Mouse (Mus musculus): ENCODE data around the gene Tmem63c.

Gene Tmem63c

GRCm38 (mm10) chr12:87021040-87021439, at the start of gene Tmem63c:
TSS of gene Tmem63c (plus strand) at chr12:87021340.
- no peaks in the 10 kb centered on the region; the same call in 1 of the 2 replicates for H3K27me3 ChIP-seq (ENCODE audit: control insufficient read depth, insufficient read depth, low read length, poor library complexity, severe bottlenecking)
- DNase-seq (ENCODE audit: low read depth, low spot score): no peak
- H3K36me3 ChIP-seq (ENCODE audit: control insufficient read depth, insufficient read depth, low read length, poor library complexity, severe bottlenecking): no peaks in the 10 kb centered on the region

- no peaks in the 10 kb centered on the region for H3K27me3 ChIP-seq (ENCODE audit: control insufficient read depth, insufficient read depth, low read length, poor library complexity, severe bottlenecking)
- H3K36me3 ChIP-seq (ENCODE audit: control insufficient read depth, insufficient read depth, low read length, poor library complexity, severe bottlenecking): no peaks in the 10 kb centered on the region; the same call in 1 of the 2 replicates
- DNase-seq (ENCODE audit: low read depth, low spot score): no peak
Observed at GRCm38 (mm10) chr12:86973216-86973615, 47.9 kb upstream of the Tmem63c start.

GRCm38 (mm10) chr12:86973706-86974105, 47.4 kb upstream of the Tmem63c start:
- DNase-seq (ENCODE audit: low read depth, low spot score): no peak
- Histone ChIP-seq H3K27me3 (ENCODE audit: control insufficient read depth, insufficient read depth, low read length, poor library complexity, severe bottlenecking) (no peaks in the 10 kb centered on the region), H3K36me3 (ENCODE audit: control insufficient read depth, insufficient read depth, low read length, poor library complexity, severe bottlenecking) (no peaks in the 10 kb centered on the region; the same call in 1 of the 2 replicates)

DNA sequence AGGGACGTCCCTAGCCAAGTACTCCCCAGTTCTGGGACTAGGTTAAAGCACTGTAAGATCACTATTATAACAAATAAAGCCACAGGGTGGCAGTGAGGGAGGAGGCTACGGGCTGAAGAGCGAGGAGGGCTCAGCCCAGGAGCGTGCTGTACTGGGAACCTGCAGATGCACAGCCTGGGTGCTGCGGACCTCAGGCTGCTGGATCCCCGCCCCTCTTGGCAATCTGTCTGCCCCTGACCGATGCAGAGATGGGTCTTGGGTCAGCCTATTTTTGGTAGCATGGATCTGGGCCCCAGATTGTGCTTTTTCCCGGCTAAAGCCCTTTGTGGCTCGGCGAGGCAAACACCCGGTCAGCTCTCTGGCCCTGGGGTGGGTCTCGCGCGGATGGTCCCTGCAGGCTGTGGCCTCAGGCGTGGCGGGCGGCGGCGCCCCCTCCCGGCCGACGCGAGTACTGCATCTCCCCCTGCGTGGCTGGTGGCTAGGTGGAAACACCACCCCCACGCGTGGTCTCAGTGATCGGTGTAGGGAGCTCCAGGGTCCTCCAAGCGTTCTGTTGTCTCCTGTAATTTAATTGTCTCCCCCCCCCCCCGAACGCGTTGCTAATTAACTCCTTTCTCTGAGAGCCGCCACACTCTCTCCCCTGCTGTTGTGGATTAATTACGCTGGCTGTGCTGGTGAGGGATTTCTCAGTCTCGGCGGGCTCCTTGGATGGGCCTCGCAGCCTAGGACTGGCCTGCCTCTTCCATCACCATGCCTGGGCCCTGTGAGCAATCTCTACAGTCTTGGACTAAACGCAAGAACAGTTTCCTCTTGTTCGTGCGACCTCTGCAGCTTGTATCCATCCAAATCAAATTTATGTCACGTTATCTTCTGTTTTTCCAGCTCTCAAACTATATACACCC, 46.5 kb upstream of the Tmem63c start:
- Histone ChIP-seq H3K27me3 (ENCODE audit: control insufficient read depth, insufficient read depth, low read length, poor library complexity, severe bottlenecking) (no peaks in the 10 kb centered on the region), H3K36me3 (ENCODE audit: control insufficient read depth, insufficient read depth, low read length, poor library complexity, severe bottlenecking) (no peaks in the 10 kb centered on the region; the same call in 1 of the 2 replicates)
- peak; percentile 66 for DNase-seq (ENCODE audit: low read depth, low spot score)

GRCm38 (mm10) chr12:86975761-86976160, 45.4 kb upstream of the Tmem63c start:
- no peak for DNase-seq (ENCODE audit: low read depth, low spot score)
- H3K36me3 ChIP-seq (ENCODE audit: control insufficient read depth, insufficient read depth, low read length, poor library complexity, severe bottlenecking): no peaks in the 10 kb centered on the region; the same call in 1 of the 2 replicates
- H3K27me3 ChIP-seq (ENCODE audit: control insufficient read depth, insufficient read depth, low read length, poor library complexity, severe bottlenecking): no peaks in the 10 kb centered on the region

DNA sequence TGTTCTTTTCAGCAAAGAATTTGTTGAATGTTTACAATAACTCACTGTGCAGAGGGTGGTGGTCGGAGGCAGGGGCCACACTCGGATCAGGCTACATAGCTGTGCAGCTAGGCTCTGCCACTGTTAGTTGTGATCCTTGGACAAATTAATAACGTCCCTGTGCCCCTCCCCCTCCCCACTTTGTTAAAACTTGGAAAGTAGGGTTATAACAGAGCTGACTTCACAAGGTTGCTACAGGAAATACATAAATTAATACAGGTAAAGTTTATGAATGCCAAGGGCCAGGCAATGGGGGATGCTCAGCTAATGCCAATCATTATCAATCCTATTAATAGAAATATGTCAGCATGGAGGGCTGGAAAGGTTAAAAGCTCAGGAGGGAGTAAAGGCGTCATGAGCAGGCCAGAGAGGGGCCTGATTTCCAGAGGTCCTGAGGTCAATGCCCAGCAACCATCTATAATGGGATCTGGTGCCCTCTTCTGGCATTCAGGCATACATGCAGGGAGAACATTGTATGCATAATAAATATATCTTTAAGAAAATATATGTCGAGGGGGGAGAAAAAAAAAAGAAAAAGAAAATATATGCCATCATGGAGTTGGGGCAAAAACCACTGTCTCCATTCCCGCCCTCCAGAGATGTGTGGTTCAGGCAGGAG, 44.5 kb upstream of the Tmem63c start:
- no peaks in the 10 kb centered on the region; the same call in 1 of the 2 replicates for H3K36me3 ChIP-seq (ENCODE audit: control insufficient read depth, insufficient read depth, low read length, poor library complexity, severe bottlenecking)
- H3K27me3 ChIP-seq (ENCODE audit: control insufficient read depth, insufficient read depth, low read length, poor library complexity, severe bottlenecking): no peaks in the 10 kb centered on the region
- peak; percentile 19 for DNase-seq (ENCODE audit: low read depth, low spot score)

GRCm38 (mm10) chr12:86977833-86978232, 43.3 kb upstream of the Tmem63c start:
- no peak for DNase-seq (ENCODE audit: low read depth, low spot score)
- no peaks in the 10 kb centered on the region; the same call in 1 of the 2 replicates for H3K36me3 ChIP-seq (ENCODE audit: control insufficient read depth, insufficient read depth, low read length, poor library complexity, severe bottlenecking)
- H3K27me3 ChIP-seq (ENCODE audit: control insufficient read depth, insufficient read depth, low read length, poor library complexity, severe bottlenecking): no peaks in the 10 kb centered on the region

DNA sequence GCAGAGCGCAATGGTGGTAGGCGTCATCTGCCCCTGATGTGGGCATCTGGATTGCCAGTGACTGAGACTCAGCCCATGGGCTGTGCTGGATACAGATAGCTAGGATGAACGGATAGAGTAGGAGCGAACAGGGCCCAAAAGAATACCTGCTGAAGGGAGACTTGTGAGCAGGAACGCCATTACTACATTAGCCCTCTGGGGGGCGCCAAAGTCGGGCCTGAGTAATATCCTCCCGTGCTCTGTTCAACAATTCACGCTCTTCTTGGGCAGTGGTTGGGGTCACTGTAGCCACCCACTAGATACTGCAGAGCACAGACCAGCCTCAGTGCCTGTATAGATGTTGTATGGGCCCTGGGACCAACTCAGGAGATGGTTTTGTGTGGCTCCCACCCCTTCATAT, 40.0 kb upstream of the Tmem63c start:
- H3K27me3 ChIP-seq (ENCODE audit: control insufficient read depth, insufficient read depth, low read length, poor library complexity, severe bottlenecking): no peaks in the 10 kb centered on the region
- DNase-seq (ENCODE audit: low read depth, low spot score): peak; percentile 18
- H3K36me3 ChIP-seq (ENCODE audit: control insufficient read depth, insufficient read depth, low read length, poor library complexity, severe bottlenecking): no peaks in the 10 kb centered on the region; the same call in 1 of the 2 replicates

DNA sequence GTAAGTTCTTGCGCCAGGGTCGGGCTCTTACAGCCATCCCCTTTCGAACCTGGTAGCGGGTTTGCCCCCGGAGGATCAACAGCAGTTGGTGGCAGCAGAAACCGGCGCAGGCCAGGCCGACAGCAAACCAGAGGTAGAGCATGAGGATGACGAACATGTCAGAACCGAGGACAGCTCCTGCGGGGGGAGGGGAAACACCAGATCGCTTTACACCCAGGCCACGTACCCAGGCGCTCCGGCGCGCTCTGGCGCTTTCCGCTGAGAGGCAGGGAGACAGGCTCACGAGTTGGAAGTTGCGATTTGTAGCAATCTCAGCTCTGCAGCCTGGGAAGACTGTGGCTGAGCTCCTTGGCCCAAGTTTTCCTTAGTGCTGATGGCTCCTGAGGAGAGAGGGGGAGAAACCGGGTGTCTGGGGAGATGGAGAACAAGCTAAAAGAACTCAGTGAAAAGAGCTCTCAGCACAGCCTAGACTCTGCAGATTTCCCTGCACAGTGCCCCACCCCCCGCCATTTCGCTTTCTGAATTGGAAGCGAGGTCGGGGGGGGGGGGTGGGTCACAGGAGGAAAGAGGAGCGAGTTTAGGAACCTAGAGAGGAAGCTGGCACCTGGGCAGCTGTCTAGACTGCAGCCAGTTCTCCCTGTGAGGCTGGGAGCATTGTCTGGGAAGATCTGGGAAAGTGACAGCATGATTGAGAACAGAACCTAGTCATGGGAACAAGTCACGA, 37.5 kb upstream of the Tmem63c start:
- Histone ChIP-seq H3K27me3 (ENCODE audit: control insufficient read depth, insufficient read depth, low read length, poor library complexity, severe bottlenecking) (no peaks in the 10 kb centered on the region), H3K36me3 (ENCODE audit: control insufficient read depth, insufficient read depth, low read length, poor library complexity, severe bottlenecking) (no peaks in the 10 kb centered on the region)
- DNase-seq (ENCODE audit: low read depth, low spot score): peak; percentile 49

DNA sequence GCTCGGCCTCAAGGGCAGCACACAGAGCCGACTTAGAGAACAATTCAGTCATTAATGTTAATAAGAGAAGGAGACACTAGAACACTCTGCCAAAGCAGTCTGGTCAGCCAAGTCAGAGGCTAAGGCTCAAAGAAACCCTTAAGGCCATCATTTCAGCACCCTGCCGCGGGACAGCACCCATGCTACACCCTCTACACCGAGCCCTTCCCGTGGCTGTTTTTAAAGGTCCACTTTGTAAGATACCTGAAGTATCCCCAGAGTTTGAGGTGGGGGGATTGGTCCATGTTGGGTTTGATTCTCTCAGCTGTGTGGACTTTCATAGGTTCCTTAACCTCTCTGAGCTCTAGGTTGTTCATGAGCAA, 37.0 kb upstream of the Tmem63c start:
- Histone ChIP-seq H3K36me3 (ENCODE audit: control insufficient read depth, insufficient read depth, low read length, poor library complexity, severe bottlenecking) (no peaks in the 10 kb centered on the region), H3K27me3 (ENCODE audit: control insufficient read depth, insufficient read depth, low read length, poor library complexity, severe bottlenecking) (no peaks in the 10 kb centered on the region)
- peak; percentile 24 for DNase-seq (ENCODE audit: low read depth, low spot score)

DNA sequence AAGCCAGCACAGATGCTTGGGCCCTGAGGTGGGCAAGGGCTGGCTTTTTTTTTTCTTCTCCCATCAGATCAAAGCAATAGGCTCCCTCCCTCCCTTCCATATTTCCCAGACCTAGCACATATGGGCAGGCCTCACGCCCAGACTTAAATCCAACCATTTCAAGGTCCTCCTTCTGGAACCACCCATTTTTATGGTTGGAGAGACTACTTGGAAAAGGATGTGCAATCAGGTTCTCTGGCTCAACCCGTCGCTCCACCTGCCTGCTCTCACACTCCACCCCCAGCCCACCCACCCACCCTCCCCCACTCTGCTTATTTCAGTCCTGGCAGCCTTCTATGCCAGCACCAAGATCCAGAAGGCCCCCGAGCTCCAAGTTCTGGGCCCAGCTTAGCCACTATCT, 34.6 kb upstream of the Tmem63c start:
- no peak for DNase-seq (ENCODE audit: low read depth, low spot score)
- no peaks in the 10 kb centered on the region for H3K36me3 ChIP-seq (ENCODE audit: control insufficient read depth, insufficient read depth, low read length, poor library complexity, severe bottlenecking)
- no peaks in the 10 kb centered on the region for H3K27me3 ChIP-seq (ENCODE audit: control insufficient read depth, insufficient read depth, low read length, poor library complexity, severe bottlenecking)

DNA sequence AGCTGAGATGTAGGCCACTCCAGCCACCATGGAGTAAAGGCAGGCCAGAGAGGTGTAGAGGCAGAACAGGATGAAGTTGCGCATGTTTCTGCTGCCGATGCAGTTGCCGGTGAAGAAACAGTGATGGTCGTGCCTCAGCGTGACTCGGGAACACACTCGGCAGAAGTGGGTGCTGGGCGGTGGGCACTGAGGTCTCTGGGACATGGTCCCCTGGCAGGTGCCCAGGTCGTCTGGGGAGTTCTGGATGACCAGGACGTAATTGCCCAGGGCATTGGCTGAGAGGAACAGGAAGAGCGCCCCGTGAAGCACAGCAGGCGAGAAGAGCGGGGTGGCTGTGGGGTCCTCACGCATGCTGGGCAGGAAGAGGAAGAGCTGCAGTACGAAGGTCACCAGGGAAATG, 32.9 kb upstream of the Tmem63c start:
- no peak for DNase-seq (ENCODE audit: low read depth, low spot score)
- no peaks in the 10 kb centered on the region for H3K36me3 ChIP-seq (ENCODE audit: control insufficient read depth, insufficient read depth, low read length, poor library complexity, severe bottlenecking)
- no peaks in the 10 kb centered on the region for H3K27me3 ChIP-seq (ENCODE audit: control insufficient read depth, insufficient read depth, low read length, poor library complexity, severe bottlenecking)

GRCm38 (mm10) chr12:86989378-86989777, 31.8 kb upstream of the Tmem63c start:
- H3K27me3 ChIP-seq (ENCODE audit: control insufficient read depth, insufficient read depth, low read length, poor library complexity, severe bottlenecking): no peaks in the 10 kb centered on the region
- no peak for DNase-seq (ENCODE audit: low read depth, low spot score)
- H3K36me3 ChIP-seq (ENCODE audit: control insufficient read depth, insufficient read depth, low read length, poor library complexity, severe bottlenecking): no peaks in the 10 kb centered on the region

DNA sequence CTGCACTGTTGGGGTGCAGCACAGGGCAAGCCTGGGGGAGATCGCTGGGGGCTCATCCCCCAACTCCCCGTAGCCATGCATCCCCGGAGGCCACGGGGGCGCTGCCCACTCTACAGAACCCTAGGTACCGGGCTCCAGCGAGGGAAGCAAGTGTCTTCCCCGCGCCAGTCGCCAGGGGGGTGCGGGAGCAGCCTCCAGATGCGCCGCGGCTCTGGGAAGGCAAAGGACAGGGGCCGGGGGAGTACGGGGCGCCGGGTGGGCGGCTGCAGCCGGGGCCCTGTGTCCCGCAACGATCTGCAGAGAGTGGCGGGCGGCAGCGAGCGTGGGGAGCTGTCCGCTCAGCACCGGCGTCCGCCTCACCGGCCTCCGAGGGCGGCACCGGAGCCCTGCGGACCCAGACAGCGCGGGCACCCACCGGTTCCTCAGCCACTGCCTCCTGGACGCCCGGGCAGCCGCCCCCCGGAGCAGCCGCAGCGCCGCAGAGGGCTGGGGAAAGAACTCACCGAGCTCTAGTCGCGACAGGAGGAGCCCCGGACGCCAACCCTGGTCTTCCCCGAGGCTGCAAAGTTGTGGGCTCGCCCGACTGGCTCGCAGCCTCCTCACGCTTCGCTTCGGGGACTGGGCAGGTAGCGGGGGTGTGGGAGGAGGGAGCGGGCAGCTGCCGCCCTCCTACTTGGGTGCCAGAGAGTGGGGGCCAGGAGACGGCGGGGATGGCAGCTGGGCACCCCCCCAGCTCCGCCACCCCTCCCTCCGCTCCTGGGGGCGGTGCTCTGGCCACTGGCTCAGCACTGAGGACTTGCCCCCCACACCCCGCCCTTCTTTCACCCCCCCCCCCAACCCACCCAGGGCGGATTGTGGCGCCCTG, 31.0 kb upstream of the Tmem63c start, which contains the start of gene Zdhhc22:
TSS of gene Zdhhc22 (minus strand) at position 541 of the 865 bp plus-strand sequence.
- Histone ChIP-seq H3K27me3 (ENCODE audit: control insufficient read depth, insufficient read depth, low read length, poor library complexity, severe bottlenecking) (no peaks in the 10 kb centered on the region), H3K36me3 (ENCODE audit: control insufficient read depth, insufficient read depth, low read length, poor library complexity, severe bottlenecking) (no peaks in the 10 kb centered on the region)
- no peak for DNase-seq (ENCODE audit: low read depth, low spot score)

Data from splenic B cell, adult 2 months (primary cell).